Mouse (Mus musculus): ENCODE measurements at regions not wholly inside any gene's neighbourhood (a gene's known extent, or its start where the extent isn't known, plus 50 kb on each side); places are given as distances from the start of the nearest gene placed in this dataset.
A peak's percentile ranks its signal among the peaks of the same experiment; 100 is the strongest.

DNA sequence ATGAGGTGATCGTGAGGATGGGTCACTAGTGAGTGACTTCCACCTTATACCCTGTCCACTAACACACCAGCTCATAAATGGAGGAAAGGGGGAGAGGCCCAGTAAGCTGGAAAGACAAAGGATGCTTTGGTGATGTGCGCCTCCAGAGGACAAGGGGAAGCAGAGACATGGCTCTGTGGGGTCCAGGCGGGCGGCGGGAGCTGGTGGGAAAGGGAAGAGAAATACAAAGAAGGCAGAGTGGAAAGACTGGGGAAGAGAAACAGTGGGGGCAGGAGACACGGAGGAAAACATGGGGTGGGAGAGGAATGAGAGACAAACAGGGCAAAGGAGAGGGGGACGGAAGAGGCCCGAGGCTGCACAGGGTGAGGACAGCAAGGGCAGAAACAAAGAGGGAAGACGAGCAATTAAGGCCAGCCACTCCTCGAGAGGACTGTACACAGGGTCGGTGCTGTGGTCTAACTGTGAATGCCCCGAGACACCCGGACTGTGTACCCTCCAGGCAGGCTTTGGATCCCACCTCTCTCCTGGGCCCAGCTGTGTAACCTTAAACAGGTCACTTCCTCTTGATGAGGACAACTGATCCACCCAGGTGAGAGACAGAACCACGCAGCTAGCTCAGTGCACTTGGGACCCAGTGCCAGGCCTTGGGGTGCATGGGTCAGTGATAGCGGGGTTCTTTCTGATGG lies 87.1 kb upstream of the Mvb12b start:
- no peak for ATAC-seq (replicated peaks in 1 of 2; ENCODE audit: insufficient read depth in 1 of 2, low FRiP score in 2 of 2, low TSS enrichment in 1 of 2, low read depth in 1 of 2, poor library complexity in 2 of 2, severe bottlenecking in 2 of 2)

- ATAC-seq (replicated peaks in 1 of 2; ENCODE audit: insufficient read depth in 1 of 2, low FRiP score in 2 of 2, low TSS enrichment in 1 of 2, low read depth in 1 of 2, poor library complexity in 2 of 2, severe bottlenecking in 2 of 2): no peak; a peak in 1 of 4 replicates
Measured at GRCm38 (mm10) chr2:33974031-33974430, 86.3 kb upstream of the Mvb12b start.

DNA sequence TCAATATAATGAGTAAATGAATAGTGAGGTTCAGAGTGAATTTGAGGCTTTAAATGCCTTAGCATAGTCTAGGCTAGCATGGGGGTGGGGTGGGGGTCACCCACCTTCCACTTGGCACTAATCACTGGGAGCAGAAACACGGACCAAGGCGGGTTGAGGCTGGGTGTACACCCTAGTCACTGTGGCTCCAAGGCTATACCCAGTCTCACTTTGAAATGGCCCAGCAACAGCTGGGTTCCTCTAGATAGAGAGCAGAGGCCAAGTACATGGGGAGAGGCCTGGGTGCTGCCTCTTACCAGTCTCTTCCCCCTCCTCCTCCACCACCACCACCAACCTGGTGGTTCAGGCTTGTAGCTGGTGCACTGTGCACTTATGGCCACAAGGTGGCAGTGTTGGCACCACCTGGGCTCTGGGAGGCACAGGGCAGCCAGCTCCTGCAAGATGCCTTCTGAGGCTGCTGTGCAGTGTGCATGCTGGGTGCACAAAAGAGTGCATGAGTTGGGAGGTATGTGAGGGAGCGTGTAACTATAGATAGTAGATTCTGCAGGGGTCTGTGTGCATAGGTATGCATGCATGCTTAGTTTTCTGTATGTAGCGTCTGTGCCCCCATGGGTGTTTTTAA lies 85.6 kb upstream of the Mvb12b start:
- peak; percentile 83 to 88 for ATAC-seq (replicated peaks in 1 of 2; ENCODE audit: insufficient read depth in 1 of 2, low FRiP score in 2 of 2, low TSS enrichment in 1 of 2, low read depth in 1 of 2, poor library complexity in 2 of 2, severe bottlenecking in 2 of 2)

- no peak for ATAC-seq (replicated peaks in 1 of 2; ENCODE audit: insufficient read depth in 1 of 2, low FRiP score in 2 of 2, low TSS enrichment in 1 of 2, low read depth in 1 of 2, poor library complexity in 2 of 2, severe bottlenecking in 2 of 2)
Measured at GRCm38 (mm10) chr2:33966984-33967421, 79.3 kb upstream of the Mvb12b start.

GRCm38 (mm10) chr2:33966389-33966983 lies 78.7 kb upstream of the Mvb12b start:
- no peak for ATAC-seq (replicated peaks in 1 of 2; ENCODE audit: insufficient read depth in 1 of 2, low FRiP score in 2 of 2, low TSS enrichment in 1 of 2, low read depth in 1 of 2, poor library complexity in 2 of 2, severe bottlenecking in 2 of 2)

- no peak for ATAC-seq (replicated peaks in 1 of 2; ENCODE audit: insufficient read depth in 1 of 2, low FRiP score in 2 of 2, low TSS enrichment in 1 of 2, low read depth in 1 of 2, poor library complexity in 2 of 2, severe bottlenecking in 2 of 2)
Measured at GRCm38 (mm10) chr2:33964096-33964495, 76.3 kb upstream of the Mvb12b start.

- peak; percentile 5 to 12; a peak in 2 of 4 replicates for ATAC-seq (replicated peaks in 1 of 2; ENCODE audit: insufficient read depth in 1 of 2, low FRiP score in 2 of 2, low TSS enrichment in 1 of 2, low read depth in 1 of 2, poor library complexity in 2 of 2, severe bottlenecking in 2 of 2)
Measured at GRCm38 (mm10) chr2:33962355-33963037, 74.8 kb upstream of the Mvb12b start.

DNA sequence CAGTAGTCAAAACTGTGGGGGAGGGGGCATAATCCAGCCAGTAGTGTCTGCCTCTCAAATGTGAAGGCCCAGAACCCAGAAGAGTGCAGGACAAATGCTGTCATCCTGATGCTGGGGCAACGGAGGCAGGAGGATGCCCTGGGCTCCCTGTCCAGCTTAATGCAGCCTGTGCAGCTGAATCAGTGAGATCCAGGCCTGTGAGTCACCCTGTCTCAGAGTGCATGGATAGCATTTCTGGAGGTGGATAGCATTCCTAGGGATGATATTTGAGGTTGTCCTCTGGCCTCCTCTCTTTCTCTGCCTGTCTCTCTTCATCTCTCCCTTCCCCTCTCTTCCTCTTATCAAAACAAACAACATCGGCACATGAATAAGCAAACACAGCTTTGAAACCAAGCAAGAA lies 73.8 kb upstream of the Mvb12b start:
- ATAC-seq (replicated peaks in 1 of 2; ENCODE audit: insufficient read depth in 1 of 2, low FRiP score in 2 of 2, low TSS enrichment in 1 of 2, low read depth in 1 of 2, poor library complexity in 2 of 2, severe bottlenecking in 2 of 2): no peak

- no peak for ATAC-seq (replicated peaks in 1 of 2; ENCODE audit: insufficient read depth in 1 of 2, low FRiP score in 2 of 2, low TSS enrichment in 1 of 2, low read depth in 1 of 2, poor library complexity in 2 of 2, severe bottlenecking in 2 of 2)
Measured at GRCm38 (mm10) chr2:33957754-33958153, 70.0 kb upstream of the Mvb12b start.

GRCm38 (mm10) chr2:33944301-33944700 lies 56.6 kb upstream of the Mvb12b start:
- no peak for ATAC-seq (replicated peaks in 1 of 2; ENCODE audit: insufficient read depth in 1 of 2, low FRiP score in 2 of 2, low TSS enrichment in 1 of 2, low read depth in 1 of 2, poor library complexity in 2 of 2, severe bottlenecking in 2 of 2)

- no peak for ATAC-seq (replicated peaks in 1 of 2; ENCODE audit: insufficient read depth in 1 of 2, low FRiP score in 2 of 2, low TSS enrichment in 1 of 2, low read depth in 1 of 2, poor library complexity in 2 of 2, severe bottlenecking in 2 of 2)
Measured at GRCm38 (mm10) chr2:33942085-33942484, 54.3 kb upstream of the Mvb12b start.

DNA sequence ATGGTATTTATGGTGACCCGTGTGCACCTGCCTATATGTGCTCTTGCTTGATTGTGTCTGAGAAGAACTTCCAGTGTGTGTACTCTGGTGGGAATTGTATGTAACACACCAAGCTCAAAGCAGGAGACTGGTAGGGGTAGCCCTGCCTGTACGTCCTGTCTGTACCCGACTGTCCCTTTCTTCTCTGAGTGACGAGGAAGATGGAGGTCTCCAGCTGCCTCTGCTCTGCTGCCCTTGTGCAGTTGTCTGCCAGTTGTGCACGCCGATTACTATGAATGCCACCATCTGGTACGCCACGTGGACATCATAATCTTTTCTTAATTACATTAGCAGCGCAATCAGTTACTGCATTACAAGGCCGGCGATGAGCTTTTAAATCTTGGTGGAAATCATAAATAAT lies 53.6 kb upstream of the Mvb12b start:
- no peak for ATAC-seq (replicated peaks in 1 of 2; ENCODE audit: insufficient read depth in 1 of 2, low FRiP score in 2 of 2, low TSS enrichment in 1 of 2, low read depth in 1 of 2, poor library complexity in 2 of 2, severe bottlenecking in 2 of 2)

GRCm38 (mm10) chr2:33939836-33940235 lies 52.1 kb upstream of the Mvb12b start:
- no peak for ATAC-seq (replicated peaks in 1 of 2; ENCODE audit: insufficient read depth in 1 of 2, low FRiP score in 2 of 2, low TSS enrichment in 1 of 2, low read depth in 1 of 2, poor library complexity in 2 of 2, severe bottlenecking in 2 of 2)
